Mouse (Mus musculus) liver, adult 2 months (tissue): ENCODE results near the gene Apba2.

Experiments used
- CTCF ChIP-seq: fragments of 200-500 bp; IDR thresholded peaks from 2 replicates; pipeline ENCODE4 v1.5.1; 2011; ENCODE audit warnings: low read depth, low read length, control low read depth
- POLR2A ChIP-seq: fragments of 200-500 bp; IDR thresholded peaks from 2 replicates; pipeline ENCODE4 v1.6.1; 2011; ENCODE audit warnings: low read length, control low read depth; ENCODE audit not compliant: insufficient read depth; ENCODE audit errors: extremely low read depth

DNA sequence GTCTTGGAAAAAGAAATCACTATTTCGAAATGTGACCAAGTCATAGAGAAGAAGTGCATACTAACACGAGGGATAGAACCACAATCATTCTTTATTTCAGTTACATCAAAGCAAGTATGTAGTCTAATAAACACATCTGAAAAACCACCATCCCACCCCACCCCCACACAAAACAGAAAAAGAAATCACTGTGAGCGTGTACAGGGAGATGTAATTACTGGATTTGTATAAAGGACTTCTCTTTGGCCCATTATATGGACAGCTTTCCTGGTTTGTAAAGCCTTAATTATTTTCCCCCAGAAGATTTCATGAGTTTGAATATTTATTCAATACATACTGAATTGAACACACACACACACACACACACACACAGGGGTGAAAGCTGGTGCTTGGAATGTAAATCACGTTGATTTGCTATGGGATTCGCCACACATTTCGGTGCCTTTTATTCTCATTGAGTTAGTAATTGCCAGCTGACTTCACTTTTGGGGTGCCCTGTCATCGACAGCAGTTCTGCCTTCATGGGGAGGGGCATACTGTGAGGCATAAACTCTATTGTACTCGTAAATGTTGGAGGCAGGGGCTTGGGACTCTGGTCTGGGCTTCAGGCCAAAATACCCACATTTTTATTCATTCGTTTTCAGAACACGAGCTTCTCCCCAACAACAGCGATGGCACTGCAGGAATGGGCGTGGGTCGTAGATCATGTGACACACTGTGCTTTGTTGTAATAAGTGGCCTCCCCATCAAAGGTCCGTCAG lies 195.2 kb downstream of the Apba2 start:
- no peak for TF ChIP-seq CTCF
- TF ChIP-seq POLR2A: no peak
